Mouse (Mus musculus): ENCODE results near the gene Gm15127.
"Not testable (repeated sequence)": the region's sequence is repeated elsewhere in the genome, so short reads cannot be mapped to it uniquely, and the experiment has no call there.

The Gm15127 gene

GRCm38 (mm10) chrX:148663298-148663697 lies at the start of gene Gm15127:
Gm15127 (plus strand) TSS chrX:148663598.
- not testable (repeated sequence) for DNase-seq (ENCODE audit: low spot score)

- DNase-seq (ENCODE audit: low spot score): not testable (repeated sequence)
Measured at GRCm38 (mm10) chrX:148615053-148615452, 48.3 kb upstream of the Gm15127 start, which contains the start of gene Gm8334. Gm8334 (minus strand) TSS chrX:148615153.

- not testable (repeated sequence) for DNase-seq (ENCODE audit: low spot score)
Measured at GRCm38 (mm10) chrX:148676290-148676689, 12.9 kb downstream of the Gm15127 start.
